8 mouse cellular contexts compared by ENCODE assay signal in the genomic region with DNA sequence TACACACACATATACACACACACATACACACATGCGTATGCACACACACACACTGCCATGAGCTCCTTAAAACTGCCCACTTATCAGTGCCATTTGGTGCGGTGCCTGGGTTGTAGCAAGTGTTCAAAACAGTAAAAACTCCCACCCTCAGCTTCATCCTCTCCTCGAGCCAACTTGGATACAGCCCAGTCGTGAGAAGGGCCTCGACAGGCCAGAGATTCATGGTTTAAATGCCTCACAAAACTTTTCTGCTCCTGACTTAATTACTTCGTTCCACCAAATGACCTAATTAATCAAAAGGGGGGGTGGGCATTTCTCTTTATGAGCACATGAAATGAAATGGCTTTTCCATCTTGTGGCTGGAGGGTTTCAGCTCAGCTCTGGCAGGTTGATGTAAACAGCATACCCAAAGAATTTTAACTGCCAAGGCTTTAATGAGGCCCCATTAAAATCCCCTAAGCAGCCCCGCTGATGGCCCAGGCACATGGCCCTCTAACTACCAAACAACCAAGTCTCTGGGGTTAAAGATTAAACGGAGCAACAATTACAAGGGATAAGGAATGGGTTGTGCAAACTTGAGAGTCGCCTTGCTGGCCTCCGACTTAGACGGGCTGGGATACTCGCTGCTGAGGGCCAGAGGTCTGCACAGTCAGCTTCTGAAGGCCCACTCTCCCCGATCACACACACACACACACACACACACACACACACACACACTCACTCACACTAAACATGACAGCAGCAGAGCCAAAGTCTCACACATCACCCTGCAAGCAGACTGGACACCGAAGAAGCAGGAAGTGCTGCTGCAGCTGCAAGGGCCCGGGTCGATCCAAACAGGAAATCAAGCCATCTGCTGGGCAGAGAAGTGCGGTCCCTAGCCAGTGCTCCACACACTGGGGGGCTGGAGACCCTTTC. TPM values are rescaled to one million over a fixed set of nuclear protein-coding genes. Genes with fewer than 3 reads are reported as not detected.
DNase-seq lines count a peak whose midpoint lies in the region; ATAC-seq and TF ChIP-seq lines count a peak whose summit lies in the region.

No protein-coding gene starts in this region.

- peak; percentile 40; the same call in 1 of the 2 replicates for TF ChIP-seq EP300 in lung, postnatal 0 days (IDR thresholded peaks at IDR 0.05)

- peaks cover 21% of the 10 kb centered on the region for H3K36me3 ChIP-seq in heart, embryonic 14.5 days (ENCODE audit: control insufficient read depth, insufficient read depth, low read length)
- H3K36me3 ChIP-seq in kidney, embryonic 16.5 days (ENCODE audit: insufficient read depth, low read length): peaks cover 14% of the 10 kb centered on the region
- no peaks in the 10 kb centered on the region for H3K36me3 ChIP-seq in lung, postnatal 0 days (ENCODE audit: insufficient read depth, low read length)

- no peaks in the 10 kb centered on the region for H3K27me3 ChIP-seq in heart, embryonic 14.5 days (ENCODE audit: control insufficient read depth, insufficient read depth, low read length)
- H3K27me3 ChIP-seq in kidney, embryonic 16.5 days (ENCODE audit: insufficient read depth, low read length): no peaks in the 10 kb centered on the region
- H3K27me3 ChIP-seq in lung, postnatal 0 days (replicated peaks; ENCODE audit: insufficient read depth, low read length): no peaks in the 10 kb centered on the region

- DNase-seq in right cerebral cortex, postnatal 10 days (ENCODE audit: low spot score in 2 of 2): peak; percentile 60 to 69
- no peak for DNase-seq in right cerebral cortex, postnatal 14 days
- peak; percentile 86 for DNase-seq in lung, postnatal 0 days (ENCODE audit: low spot score)
- DNase-seq in thymus, postnatal 4 days: peak; percentile 58
- DNase-seq in adrenal gland, postnatal 4 days (ENCODE audit: low spot score in 2 of 2): no peak
- no peak for DNase-seq in cerebellum, postnatal 4 days (ENCODE audit: low spot score in 2 of 2)

- peak overlapping the region; percentile 49 to 57; a peak in 3 of 4 replicates for H3K27ac ChIP-seq in heart, embryonic 14.5 days (replicated peaks in 1 of 2; ENCODE audit: control insufficient read depth in 1 of 2, insufficient read depth in 1 of 2, low read depth in 2 of 2, low read length in 2 of 2)
- H3K27ac ChIP-seq in kidney, embryonic 16.5 days (ENCODE audit: low read length): peak overlapping the region; percentile 84
- peak overlapping the region; percentile 47 for H3K27ac ChIP-seq in lung, postnatal 0 days (ENCODE audit: low read length)

- peak; percentile 48 for TF ChIP-seq CTCF in lung, postnatal 0 days (IDR thresholded peaks at IDR 0.05)

- H3K4me1 ChIP-seq in heart, embryonic 14.5 days (ENCODE audit: control insufficient read depth in 2 of 2, insufficient read depth in 2 of 2, low read length in 2 of 2): peaks cover 0 to 3% of the 10 kb centered on the region in 2 experiments; a peak in 1 of 4 replicates
- H3K4me1 ChIP-seq in kidney, embryonic 16.5 days (ENCODE audit: insufficient read depth, low read length): peaks cover 25% of the 10 kb centered on the region
- peaks cover 4% of the 10 kb centered on the region; the same call in 1 of the 2 replicates for H3K4me1 ChIP-seq in lung, postnatal 0 days (ENCODE audit: insufficient read depth, low read depth, low read length)

- no peak overlapping the region for H3K9ac ChIP-seq in heart, embryonic 14.5 days (ENCODE audit: low read length)
- 0 out of 2 replicates have a peak overlapping the region, but pooled peaks have one; percentile 22 for H3K9ac ChIP-seq in kidney, embryonic 16.5 days (replicated peaks; ENCODE audit: low read length)
- no peak overlapping the region for H3K9ac ChIP-seq in lung, postnatal 0 days (replicated peaks; ENCODE audit: low read depth)

- ATAC-seq in heart, embryonic 14.5 days (ENCODE audit: insufficient number of reproducible peaks, insufficient read depth, low FRiP score, low read depth): 0 out of 2 replicates have a peak, but pooled peaks have one; percentile 59
- ATAC-seq in kidney, embryonic 16.5 days (ENCODE audit: low FRiP score, low TSS enrichment): peak; percentile 93
- ATAC-seq in lung, postnatal 0 days: peak; percentile 91

- no peak overlapping the region for H3K4me3 ChIP-seq in heart, embryonic 14.5 days (ENCODE audit: control insufficient read depth in 1 of 2, insufficient read depth in 1 of 2, low read depth in 1 of 2, low read length in 2 of 2)
- no peak overlapping the region for H3K4me3 ChIP-seq in kidney, embryonic 16.5 days (ENCODE audit: low read length)
- H3K4me3 ChIP-seq in lung, postnatal 0 days (ENCODE audit: low read depth, low read length): no peak overlapping the region

- H3K4me2 ChIP-seq in heart, embryonic 14.5 days (ENCODE audit: low read length): no peak overlapping the region
- peak overlapping the region; percentile 4; the same call in 1 of the 2 replicates for H3K4me2 ChIP-seq in kidney, embryonic 16.5 days (replicated peaks; ENCODE audit: low read depth, low read length)
- no peak overlapping the region for H3K4me2 ChIP-seq in lung, postnatal 0 days (replicated peaks; ENCODE audit: low read depth, low read length)

- peaks cover 4% of the 10 kb centered on the region; the same call in 1 of the 2 replicates for H3K9me3 ChIP-seq in heart, embryonic 14.5 days (ENCODE audit: control insufficient read depth, low read length)
- peaks cover 5% of the 10 kb centered on the region for H3K9me3 ChIP-seq in kidney, embryonic 16.5 days (ENCODE audit: low read length)
- no peaks in the 10 kb centered on the region; the same call in 1 of the 2 replicates for H3K9me3 ChIP-seq in lung, postnatal 0 days (ENCODE audit: low read length)

- 54% methylated on average over 17 of the region's 17 CpGs for WGBS in heart, embryonic 14.5 days
- 12% methylated on average over 17 of the region's 17 CpGs for WGBS in kidney, embryonic 16.5 days
- WGBS in lung, postnatal 0 days: 12% methylated on average over 17 of the region's 17 CpGs

RNA-seq across cellular contexts. Expression of a gene that starts 55.2 kb away (rescaled TPM):
- polyA plus RNA-seq in heart, embryonic 14.5 days (2014; fragmentation: Nextera tagmentation; extraction: Ambion mirVana): 6.9 and 7.0 TPM in 2 replicates
- 8.2 and 9.2 TPM in 2 replicates for polyA plus RNA-seq in kidney, embryonic 16.5 days (2015; fragmentation: Nextera tagmentation; extraction: Ambion mirVana)
- 2.7 and 3.9 TPM in 2 replicates for polyA plus RNA-seq in lung, postnatal 0 days (2015; fragmentation: Nextera tagmentation; extraction: Ambion mirVana)
- total RNA-seq in adrenal gland, postnatal 4 days (2021): 1 to 10 TPM; 4.1 to 5.0 TPM

Comparison
In these comparisons a context has a peak if more than half of its experiments do, and no peak if none do; other contexts are left out.
1. DNase-seq: peak in right cerebral cortex, postnatal 10 days (2 of 2), lung, postnatal 0 days (single experiment) and thymus, postnatal 4 days (single experiment); none in right cerebral cortex, postnatal 14 days (single experiment), adrenal gland, postnatal 4 days (0 of 2) and cerebellum, postnatal 4 days (0 of 2).
2. Peak in every context shown above with its lines, with median percentiles within 50 percentile points of each other: ATAC-seq and H3K27ac ChIP-seq.